In genomic region chr6:77213757-77214409, GRCm38 (mm10) we compare ENCODE assay signal across 10 mouse cellular contexts. TPM values are rescaled to one million over a fixed set of nuclear protein-coding genes. Genes with fewer than 3 reads are reported as not detected.
DNase-seq lines count a peak whose midpoint lies in the region; ATAC-seq and TF ChIP-seq lines count a peak whose summit lies in the region.
"Had no signal": no experiment of that assay in that cellular context is flagged by ENCODE, and none has a peak within 500 bp of the region (broad histone marks: within the 10 kb centered on the region; RNA-seq: fewer than 3 reads in every experiment).

No protein-coding gene starts in this region.

- H3K4me2 ChIP-seq in forebrain, embryonic 16.5 days (ENCODE audit: low read length), result no peak overlapping the region
- no peak overlapping the region for H3K4me2 ChIP-seq in forebrain, embryonic 15.5 days (replicated peaks)
- H3K4me2 ChIP-seq: forebrain, embryonic 13.5 days had no signal

- TF ChIP-seq CTCF in thymus, adult 2 months (IDR thresholded peaks at IDR 0.05; ENCODE audit: borderline replicate concordance, control insufficient read depth, extremely low read depth, insufficient read depth, low read length, poor library complexity), result no peak

- H3K9ac ChIP-seq in forebrain, embryonic 16.5 days (replicated peaks; ENCODE audit: low read depth, low read length), result no peak overlapping the region
- no peak overlapping the region for H3K9ac ChIP-seq in forebrain, embryonic 15.5 days (replicated peaks)
- H3K9ac ChIP-seq: forebrain, embryonic 13.5 days had no signal

- H3K9me3 ChIP-seq in forebrain, embryonic 16.5 days (ENCODE audit: control insufficient read depth, low read length), result no peaks in the 10 kb centered on the region
- no peaks in the 10 kb centered on the region for H3K9me3 ChIP-seq in forebrain, embryonic 15.5 days
- H3K9me3 ChIP-seq: forebrain, embryonic 13.5 days had no signal

- ATAC-seq in forebrain, embryonic 16.5 days, result 0 out of 2 replicates have a peak, but pooled peaks have one; percentile 40
- no peak for ATAC-seq in forebrain, embryonic 15.5 days (replicated peaks)
- no peak for ATAC-seq in frontal cortex, adult (ENCODE audit: low TSS enrichment)
- ATAC-seq: forebrain, embryonic 13.5 days had no signal

- WGBS in forebrain, embryonic 16.5 days, result 10% methylated on average over 3 of the region's 3 CpGs
- WGBS in forebrain, embryonic 15.5 days, result 19% methylated on average over 3 of the region's 3 CpGs
- 40% methylated on average over 3 of the region's 3 CpGs for WGBS in thymus, adult 2 months

- no peaks in the 10 kb centered on the region for H3K36me3 ChIP-seq in forebrain, embryonic 16.5 days (ENCODE audit: control insufficient read depth, insufficient read depth)
- H3K36me3 ChIP-seq in forebrain, embryonic 15.5 days, result no peaks in the 10 kb centered on the region
- H3K36me3 ChIP-seq in thymus, adult 2 months (ENCODE audit: control insufficient read depth, insufficient read depth, low read length), result no peaks in the 10 kb centered on the region

- TF ChIP-seq POLR2A in thymus, adult 2 months (IDR thresholded peaks at IDR 0.05; ENCODE audit: control insufficient read depth, extremely low read depth, insufficient read depth, low read length, poor library complexity), result no peak

- no peak overlapping the region for H3K27ac ChIP-seq in forebrain, embryonic 16.5 days (ENCODE audit: low read length)
- no peak overlapping the region for H3K27ac ChIP-seq in forebrain, embryonic 15.5 days (replicated peaks)
- H3K27ac ChIP-seq in thymus, adult 2 months (ENCODE audit: control insufficient read depth, insufficient read depth, low read length), result no peak overlapping the region
- H3K27ac ChIP-seq: forebrain, embryonic 13.5 days had no signal

- H3K27me3 ChIP-seq in forebrain, embryonic 16.5 days (replicated peaks; ENCODE audit: control insufficient read depth, insufficient read depth, low read length), result no peaks in the 10 kb centered on the region
- no peaks in the 10 kb centered on the region for H3K27me3 ChIP-seq in forebrain, embryonic 15.5 days
- H3K27me3 ChIP-seq in thymus, adult 2 months (ENCODE audit: control insufficient read depth, insufficient read depth, low read length), result no peaks in the 10 kb centered on the region
- H3K27me3 ChIP-seq: forebrain, embryonic 13.5 days had no signal

- peaks cover 6% of the 10 kb centered on the region for H3K4me1 ChIP-seq in forebrain, embryonic 16.5 days (replicated peaks; ENCODE audit: control insufficient read depth, insufficient read depth, low read length)
- peaks cover 11% of the 10 kb centered on the region for H3K4me1 ChIP-seq in forebrain, embryonic 15.5 days
- no peaks in the 10 kb centered on the region for H3K4me1 ChIP-seq in thymus, adult 2 months (replicated peaks; ENCODE audit: control insufficient read depth, insufficient read depth, low read length)

- H3K4me3 ChIP-seq in forebrain, embryonic 16.5 days (replicated peaks; ENCODE audit: low read length), result no peak overlapping the region
- no peak overlapping the region for H3K4me3 ChIP-seq in forebrain, embryonic 15.5 days
- H3K4me3 ChIP-seq in thymus, adult 2 months (ENCODE audit: control insufficient read depth, insufficient read depth, low read length), result no peak overlapping the region
- H3K4me3 ChIP-seq: forebrain, embryonic 13.5 days had no signal

- DNase-seq in cerebellum, adult 9-10 months, result peak; percentile 64
- DNase-seq in kidney, adult 18-20 months, result peak; percentile 53
- peak; percentile 64 for DNase-seq in mesoderm, embryonic 11.5 days (ENCODE audit: low read depth, low spot score)
- no peak for DNase-seq in left cerebral cortex, adult 9 months (ENCODE audit: low spot score in 2 of 2)
- DNase-seq in thymus, adult 2 months, result no peak
- DNase-seq: lung, postnatal 36 days had no signal

RNA-seq across cellular contexts. Expression of gene Lrrtm1, which starts 28.6 kb away (rescaled TPM):
- 71.0 and 73.0 TPM in 2 replicates for polyA plus RNA-seq in forebrain, embryonic 16.5 days (2015; fragmentation: Nextera tagmentation; extraction: Ambion mirVana)
- 51.9 and 54.7 TPM in 2 replicates for polyA plus RNA-seq in forebrain, embryonic 15.5 days (2015; fragmentation: Nextera tagmentation; extraction: Ambion mirVana)
- 0.18 and 0.30 TPM in 2 replicates for polyA plus RNA-seq in thymus, adult 2 months (2012; rRNA removed)

Comparison
In these comparisons a context has a peak if more than half of its experiments do, and no peak if none do; other contexts are left out.
1. DNase-seq: peak in cerebellum, adult 9-10 months (single experiment), kidney, adult 18-20 months (single experiment) and mesoderm, embryonic 11.5 days (single experiment); none in left cerebral cortex, adult 9 months (0 of 2) and thymus, adult 2 months (single experiment).
2. RNA of gene Lrrtm1, which starts 28.6 kb away (polyA plus RNA-seq): 71.0 to 73.0 TPM in forebrain, embryonic 16.5 days and 51.9 to 54.7 TPM in forebrain, embryonic 15.5 days; 0.18 to 0.30 TPM in thymus, adult 2 months; every median in the first group is over 10 times any median in the second.